Mouse (Mus musculus) midbrain, embryonic 10.5 days (tissue): ENCODE data around the gene Ggct. TPM values are rescaled to one million over a fixed set of nuclear protein-coding genes. Genes with fewer than 3 reads are reported as not detected.

Experiments used
- DNase-seq: peaks from one replicate; pipeline ENCODE4 v3.0.0-alpha.2; 2017; ENCODE audit warnings: low spot score
- H3K27ac ChIP-seq: fragments of 300-500 bp; sonication (generic); replicated peaks from 2 replicates; pipeline ENCODE4 v1.5.1; 2016; ENCODE audit warnings: mild to moderate bottlenecking
- H3K27me3 ChIP-seq: fragments of 300-500 bp; sonication (generic); 2 replicates; pipeline ENCODE4 v1.6.1; 2016; ENCODE audit warnings: low read depth, mild to moderate bottlenecking; ENCODE audit not compliant: poor library complexity, severe bottlenecking
- H3K36me3 ChIP-seq: fragments of 300-500 bp; sonication (generic); 2 replicates; pipeline ENCODE4 v1.6.1; 2016; ENCODE audit warnings: mild to moderate bottlenecking, moderate library complexity
- H3K4me1 ChIP-seq: fragments of 300-500 bp; sonication (generic); 2 replicates; pipeline ENCODE4 v1.6.1; 2016
- H3K4me3 ChIP-seq: fragments of 300-500 bp; sonication (generic); 2 replicates; pipeline ENCODE4 v1.5.1; 2016; ENCODE audit warnings: mild to moderate bottlenecking, moderate library complexity
- H3K9me3 ChIP-seq: fragments of 300-500 bp; sonication (generic); replicated peaks from 2 replicates; pipeline ENCODE4 v1.6.1; 2016; ENCODE audit warnings: mild to moderate bottlenecking
- WGBS: fragments of 180-500 bp; shearing (Covaris S2); methylation state at CpG from one replicate; pipeline ENCODE4 v1.1.7; 2016; 5-methylcytosine and 5-hydroxymethylcytosine counted together
- polyA plus RNA-seq: library from polyadenylated mRNA; unstranded; fragments of >200 nt; fragmentation: Nextera tagmentation; extraction: Ambion mirVana; gene quantifications from 2 replicates; pipeline ENCODE4 v1.2.1, GENCODE M21; 2016

The Ggct gene
- polyA plus RNA-seq, 1 experiment from 2014 or later: 15.7 TPM

- no peaks in the 10 kb centered on the region for H3K27me3 ChIP-seq
- no peak for DNase-seq
- H3K4me1 ChIP-seq: no peaks in the 10 kb centered on the region
- H3K27ac ChIP-seq: no peak overlapping the region
- peaks cover 11% of the 10 kb centered on the region; the same call in 1 of the 2 replicates for H3K36me3 ChIP-seq
- H3K9me3 ChIP-seq: no peaks in the 10 kb centered on the region
- no peak overlapping the region for H3K4me3 ChIP-seq
- 89% methylated on average over 4 of the region's 4 CpGs for WGBS
Observed at GRCm38 (mm10) chr6:54983526-54984050, 9.2 kb downstream of the Ggct start.

- peaks cover 4% of the 10 kb centered on the region; the same call in 1 of the 2 replicates for H3K36me3 ChIP-seq
- DNase-seq: no peak
- WGBS: 97% methylated on average over 6 of the region's 6 CpGs
Observed at GRCm38 (mm10) chr6:54979426-54979825, 13.3 kb downstream of the Ggct start.

GRCm38 (mm10) chr6:54975616-54976015 lies 17.1 kb downstream of the Ggct start:
- DNase-seq: no peak
- WGBS: 65% methylated on average over 1 of the region's 1 CpGs
- no peak overlapping the region for H3K4me3 ChIP-seq
- peaks cover 16% of the 10 kb centered on the region for H3K4me1 ChIP-seq
- H3K36me3 ChIP-seq: no peaks in the 10 kb centered on the region
- H3K27me3 ChIP-seq: peaks cover 42% of the 10 kb centered on the region
- H3K9me3 ChIP-seq: no peaks in the 10 kb centered on the region
- no peak overlapping the region for H3K27ac ChIP-seq

More at GRCm38 (mm10) chr6:54979426-54979825, 13.3 kb downstream of the Ggct start:
- no peak overlapping the region for H3K27ac ChIP-seq
- H3K27me3 ChIP-seq: peaks cover 9% of the 10 kb centered on the region; the same call in 1 of the 2 replicates
- no peaks in the 10 kb centered on the region for H3K4me1 ChIP-seq
- no peak overlapping the region for H3K4me3 ChIP-seq
- H3K9me3 ChIP-seq: no peaks in the 10 kb centered on the region

GRCm38 (mm10) chr6:54974501-54974900 lies 18.2 kb downstream of the Ggct start:
- Histone ChIP-seq H3K36me3 (no peaks in the 10 kb centered on the region), H3K27me3 (peaks cover 51% of the 10 kb centered on the region), H3K4me1 (peaks cover 16% of the 10 kb centered on the region), H3K27ac (no peak overlapping the region), H3K9me3 (no peaks in the 10 kb centered on the region), H3K4me3 (no peak overlapping the region)
- WGBS: 68% methylated on average over 5 of the region's 5 CpGs
- no peak for DNase-seq

GRCm38 (mm10) chr6:54972929-54973211 lies 19.9 kb downstream of the Ggct start:
- H3K27ac ChIP-seq: no peak overlapping the region
- no peaks in the 10 kb centered on the region for H3K36me3 ChIP-seq
- peaks cover 16% of the 10 kb centered on the region for H3K4me1 ChIP-seq
- WGBS: 14% methylated on average over 5 of the region's 5 CpGs
- no peaks in the 10 kb centered on the region for H3K9me3 ChIP-seq
- peak overlapping the region; percentile 71 for H3K4me3 ChIP-seq
- DNase-seq: no peak
- H3K27me3 ChIP-seq: peaks cover 56% of the 10 kb centered on the region

GRCm38 (mm10) chr6:54972111-54972928 lies 20.4 kb downstream of the Ggct start, which contains the start of gene Nod1:
Nod1 (minus strand) TSS chr6:54972612.
- H3K27ac ChIP-seq: peak within 1 kb of the TSS; percentile 77
- peak; percentile 70 for DNase-seq
- peak within 1 kb of the TSS; percentile 71 for H3K4me3 ChIP-seq
- peaks cover 16% of the 10 kb centered on the region for H3K4me1 ChIP-seq
- H3K36me3 ChIP-seq: no peaks in the 10 kb centered on the region
- H3K9me3 ChIP-seq: no peaks in the 10 kb centered on the region
- peaks cover 56% of the 10 kb centered on the region for H3K27me3 ChIP-seq
- 2% methylated on average over 49 of the region's 53 CpGs for WGBS

GRCm38 (mm10) chr6:54971731-54972110 lies 21.0 kb downstream of the Ggct start:
- no peak for DNase-seq
- H3K4me3 ChIP-seq: peak overlapping the region; percentile 71
- no peaks in the 10 kb centered on the region for H3K36me3 ChIP-seq
- WGBS: 18% methylated on average over 8 of the region's 8 CpGs
- H3K9me3 ChIP-seq: no peaks in the 10 kb centered on the region
- peaks cover 16% of the 10 kb centered on the region for H3K4me1 ChIP-seq
- H3K27me3 ChIP-seq: peaks cover 56% of the 10 kb centered on the region
- peak overlapping the region; percentile 77 for H3K27ac ChIP-seq

- H3K9me3 ChIP-seq: no peaks in the 10 kb centered on the region
- WGBS: 88% methylated on average over 9 of the region's 9 CpGs
- DNase-seq: no peak
- no peak overlapping the region for H3K4me3 ChIP-seq
- peaks cover 54% of the 10 kb centered on the region for H3K27me3 ChIP-seq
- peaks cover 16% of the 10 kb centered on the region for H3K4me1 ChIP-seq
- H3K36me3 ChIP-seq: no peaks in the 10 kb centered on the region
- H3K27ac ChIP-seq: no peak overlapping the region
Observed at GRCm38 (mm10) chr6:54970506-54970905, 22.2 kb downstream of the Ggct start.

GRCm38 (mm10) chr6:54969801-54970200 lies 22.9 kb downstream of the Ggct start:
- H3K27ac ChIP-seq: no peak overlapping the region
- no peak overlapping the region for H3K4me3 ChIP-seq
- peaks cover 51% of the 10 kb centered on the region for H3K27me3 ChIP-seq
- peaks cover 16% of the 10 kb centered on the region for H3K4me1 ChIP-seq
- no peak for DNase-seq
- no peaks in the 10 kb centered on the region for H3K9me3 ChIP-seq
- H3K36me3 ChIP-seq: no peaks in the 10 kb centered on the region
- WGBS: 83% methylated on average over 2 of the region's 2 CpGs

GRCm38 (mm10) chr6:54967591-54967990 lies 25.2 kb downstream of the Ggct start:
- WGBS: 39% methylated on average over 10 of the region's 10 CpGs
- H3K4me1 ChIP-seq: peaks cover 9% of the 10 kb centered on the region
- no peak for DNase-seq
- H3K27ac ChIP-seq: no peak overlapping the region
- H3K9me3 ChIP-seq: no peaks in the 10 kb centered on the region
- no peak overlapping the region for H3K4me3 ChIP-seq
- H3K27me3 ChIP-seq: peaks cover 30% of the 10 kb centered on the region
- H3K36me3 ChIP-seq: no peaks in the 10 kb centered on the region

- Histone ChIP-seq H3K27ac (no peak overlapping the region), H3K36me3 (no peaks in the 10 kb centered on the region), H3K4me3 (no peak overlapping the region), H3K9me3 (no peaks in the 10 kb centered on the region), H3K27me3 (peaks cover 10% of the 10 kb centered on the region), H3K4me1 (no peaks in the 10 kb centered on the region)
- 62% methylated on average over 5 of the region's 5 CpGs for WGBS
- no peak for DNase-seq
Observed at GRCm38 (mm10) chr6:54965234-54965633, 27.5 kb downstream of the Ggct start.

GRCm38 (mm10) chr6:54964755-54965154 lies 28.0 kb downstream of the Ggct start:
- Histone ChIP-seq H3K9me3 (no peaks in the 10 kb centered on the region), H3K27me3 (peaks cover 7% of the 10 kb centered on the region), H3K27ac (no peak overlapping the region), H3K36me3 (no peaks in the 10 kb centered on the region), H3K4me3 (no peak overlapping the region), H3K4me1 (no peaks in the 10 kb centered on the region)
- 44% methylated on average over 1 of the region's 1 CpGs for WGBS
- DNase-seq: no peak

GRCm38 (mm10) chr6:54963599-54963998 lies 29.2 kb downstream of the Ggct start:
- DNase-seq: no peak
- H3K36me3 ChIP-seq: no peaks in the 10 kb centered on the region
- H3K9me3 ChIP-seq: no peaks in the 10 kb centered on the region
- WGBS: 85% methylated on average over 2 of the region's 2 CpGs
- H3K4me1 ChIP-seq: no peaks in the 10 kb centered on the region
- no peaks in the 10 kb centered on the region for H3K27me3 ChIP-seq
- H3K4me3 ChIP-seq: no peak overlapping the region
- no peak overlapping the region for H3K27ac ChIP-seq
